Comparison of ENCODE assay signal across 19 mouse cellular contexts in the genomic region with DNA sequence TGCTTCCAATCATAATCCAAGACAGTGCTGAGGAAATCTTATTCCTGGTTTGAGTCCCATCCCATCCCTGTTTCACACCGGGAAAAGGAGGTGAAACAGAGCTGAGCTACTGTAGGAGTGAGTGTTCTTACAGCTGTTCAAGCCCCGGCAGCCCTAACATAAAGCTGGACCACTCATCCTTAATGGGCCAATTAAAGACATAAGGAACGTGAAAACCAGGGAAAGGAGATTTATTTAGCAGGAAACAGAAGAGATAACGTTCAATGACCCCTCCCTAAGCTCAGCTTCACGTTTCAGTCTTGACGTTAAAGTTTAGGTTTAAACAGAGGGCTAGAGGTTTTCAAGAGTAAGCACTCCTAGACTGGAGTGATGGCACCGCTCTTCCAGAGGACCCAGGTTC.
DNase-seq lines count a peak whose midpoint lies in the region; ATAC-seq lines count a peak whose summit lies in the region.
"Had no signal": no experiment of that assay in that cellular context is flagged by ENCODE, and none has a peak within 500 bp of the region (broad histone marks: within the 10 kb centered on the region; RNA-seq: fewer than 3 reads in every experiment).

No protein-coding gene starts in this region.

- DNase-seq in heart, adult 11 months: peak; percentile 52
- DNase-seq in heart, postnatal 36 days: no peak
- peak; percentile 56 for DNase-seq in midbrain, embryonic 11.5 days (ENCODE audit: low spot score, missing footprints)
- DNase-seq: adrenal gland, adult 2 months; adrenal gland, adult 8-10 months; adrenal gland, postnatal 10 days; adrenal gland, postnatal 14 days; adrenal gland, postnatal 25 days; adrenal gland, postnatal 36 days; B cell, adult 2 months; cerebellum, adult 11 months; cerebellum, adult 11-12 months; cerebellum, adult 18-20 months had no signal

- H3K9me3 ChIP-seq in midbrain, embryonic 11.5 days (ENCODE audit: control insufficient read depth, low read length): no peaks in the 10 kb centered on the region
- H3K9me3 ChIP-seq in midbrain, embryonic 15.5 days: no peaks in the 10 kb centered on the region
- H3K9me3 ChIP-seq: G1E had no signal

- 74% methylated on average over 7 of the region's 7 CpGs for WGBS in midbrain, embryonic 11.5 days
- 75% methylated on average over 7 of the region's 7 CpGs for WGBS in midbrain, embryonic 15.5 days

- H3K4me2 ChIP-seq in midbrain, embryonic 11.5 days: no peak overlapping the region
- no peak overlapping the region for H3K4me2 ChIP-seq in midbrain, embryonic 15.5 days

- no peaks in the 10 kb centered on the region for H3K4me1 ChIP-seq in midbrain, embryonic 11.5 days (ENCODE audit: control insufficient read depth, insufficient read depth, low read length)
- no peaks in the 10 kb centered on the region for H3K4me1 ChIP-seq in midbrain, embryonic 15.5 days

- H3K4me3 ChIP-seq in midbrain, embryonic 11.5 days (ENCODE audit: low read depth, low read length): no peak overlapping the region
- no peak overlapping the region for H3K4me3 ChIP-seq in midbrain, embryonic 15.5 days

- intact Hi-C loops in heart, postnatal 36 days (cut with DNase I): no loop called here

- H3K9ac ChIP-seq in midbrain, embryonic 11.5 days (ENCODE audit: low read length): no peak overlapping the region
- no peak overlapping the region for H3K9ac ChIP-seq in midbrain, embryonic 15.5 days

- no peak for ATAC-seq in midbrain, embryonic 11.5 days (ENCODE audit: low FRiP score)
- no peak for ATAC-seq in midbrain, embryonic 15.5 days (replicated peaks)
- ATAC-seq: activated CD4-positive, CD25-positive, alpha-beta regulatory T cell, adult 4 months; CD4-positive, CD25-positive, alpha-beta regulatory T cell, adult 4 months; Patski had no signal

- H3K27ac ChIP-seq in midbrain, embryonic 11.5 days (ENCODE audit: low read depth, low read length): no peak overlapping the region
- no peak overlapping the region for H3K27ac ChIP-seq in midbrain, embryonic 15.5 days

- no peaks in the 10 kb centered on the region for H3K36me3 ChIP-seq in midbrain, embryonic 11.5 days (ENCODE audit: control insufficient read depth, insufficient read depth, low read length)
- H3K36me3 ChIP-seq in midbrain, embryonic 15.5 days (replicated peaks): no peaks in the 10 kb centered on the region
- H3K36me3 ChIP-seq: G1E had no signal

- no peaks in the 10 kb centered on the region for H3K27me3 ChIP-seq in midbrain, embryonic 11.5 days (ENCODE audit: control insufficient read depth, insufficient read depth, low read length)
- H3K27me3 ChIP-seq in midbrain, embryonic 15.5 days (replicated peaks): no peaks in the 10 kb centered on the region
- H3K27me3 ChIP-seq: CH12.LX, Patski had no signal

Comparison
In these comparisons a context has a peak if more than half of its experiments do, and no peak if none do; other contexts are left out.
1. DNase-seq: peak in heart, adult 11 months (single experiment) and midbrain, embryonic 11.5 days (single experiment); none in heart, postnatal 36 days (0 of 2).